Mouse (Mus musculus) embryonic fibroblast, embryonic 13.5 days (primary cell): ENCODE results near the gene Pygo1.

ENCODE experiments used
- CTCF ChIP-seq: IDR thresholded peaks from 2 replicates; pipeline ENCODE4 v1.5.1; 2011; ENCODE audit warnings: mild to moderate bottlenecking, control low read depth, low read length, moderate library complexity, borderline replicate concordance; ENCODE audit not compliant: insufficient read depth
- POLR2A ChIP-seq: IDR thresholded peaks from 2 replicates; pipeline ENCODE4 v1.6.1; 2011; ENCODE audit warnings: low read depth, mild to moderate bottlenecking, control low read depth, low read length, moderate library complexity

DNA sequence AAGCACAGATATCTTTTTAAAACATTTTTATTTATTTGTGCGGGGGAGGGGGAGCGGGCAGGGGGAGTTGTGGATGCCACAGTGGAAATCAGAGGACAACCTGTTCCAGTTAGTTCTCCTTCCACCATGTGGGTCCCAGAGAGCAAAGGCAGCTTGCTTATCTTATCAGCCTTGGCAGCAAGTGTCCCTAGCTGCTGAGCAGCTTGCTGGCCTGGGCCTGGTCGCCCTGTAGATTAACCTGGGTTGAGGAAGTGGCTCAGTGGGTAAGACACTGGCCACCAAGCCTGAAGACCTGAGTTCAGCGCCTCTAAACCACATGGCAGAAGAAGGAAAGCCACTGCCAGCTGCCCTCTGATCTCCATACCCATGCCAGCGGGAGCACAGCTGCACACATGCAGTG is 22.8 kb upstream of the Pygo1 start:
- no peak for TF ChIP-seq CTCF
- no peak for TF ChIP-seq POLR2A
